Mouse (Mus musculus) C2C12 (cell line): Measurements from ENCODE around the gene Ap5b1. TPM values are rescaled to one million over a fixed set of nuclear protein-coding genes. Genes with fewer than 3 reads are reported as not detected.

Experiments
- H3K27me3 ChIP-seq: one replicate; pipeline ENCODE4 v1.6.1; 2011; ENCODE audit not compliant: control insufficient read depth, insufficient read depth, insufficient read length
- H3K36me3 ChIP-seq: one replicate; pipeline ENCODE4 v1.6.1; 2011; ENCODE audit not compliant: control insufficient read depth, insufficient read depth
- H3K4me3 ChIP-seq: one replicate; pipeline ENCODE4 v1.5.1; 2011; ENCODE audit warnings: mild to moderate bottlenecking, control low read depth; ENCODE audit not compliant: poor library complexity, insufficient read depth, severe bottlenecking
- H3K79me2 ChIP-seq: one replicate; pipeline ENCODE4 v1.6.1; 2011; ENCODE audit not compliant: control insufficient read depth, insufficient read depth
- H3K79me3 ChIP-seq: one replicate; pipeline ENCODE4 v1.6.1; 2011; ENCODE audit warnings: low read depth, control low read depth
- H3ac ChIP-seq: one replicate; pipeline ENCODE3; 2011; ENCODE audit warnings: low read depth; ENCODE audit not compliant: control insufficient read depth, insufficient read length
- CEBPB ChIP-seq: IDR thresholded peaks from one replicate; pipeline ENCODE4 v1.6.1; 2011; ENCODE audit warnings: low read depth, mild to moderate bottlenecking, control low read depth, moderate library complexity
- CTCF ChIP-seq: IDR thresholded peaks from one replicate; pipeline ENCODE4 v1.5.1; 2011; ENCODE audit not compliant: control insufficient read depth, insufficient read depth, insufficient read length
- FOSL1 ChIP-seq: IDR thresholded peaks from one replicate; pipeline ENCODE4 v1.8.0; 2011; ENCODE audit warnings: mild to moderate bottlenecking, low read length; ENCODE audit not compliant: poor library complexity, insufficient read depth, severe bottlenecking
- MAX ChIP-seq: IDR thresholded peaks from one replicate; pipeline ENCODE4 v1.6.1; 2011; ENCODE audit warnings: mild to moderate bottlenecking, control low read depth
- MYOD1 ChIP-seq: IDR thresholded peaks from one replicate; pipeline ENCODE4 v1.6.1; 2011; ENCODE audit warnings: low read depth; ENCODE audit not compliant: control insufficient read depth, insufficient read length
- MYOG ChIP-seq: IDR thresholded peaks from one replicate; pipeline ENCODE4 v1.6.1; 2011; ENCODE audit not compliant: control insufficient read depth, insufficient read length; ENCODE audit errors: extremely low read depth
- USF1 ChIP-seq: IDR thresholded peaks from one replicate; pipeline ENCODE4 v1.6.1; 2011; ENCODE audit warnings: low read depth, mild to moderate bottlenecking, control low read depth, moderate library complexity
- polyA plus RNA-seq: library from polyadenylated mRNA; unstranded; fragments of >200 nt; fragmentation: generic; extraction: Trizol; gene quantifications from one replicate; pipeline ENCODE4 v1.2.1, GENCODE M21; 2012; ENCODE audit warnings: missing spikeins

Ap5b1 gene
- polyA plus RNA-seq, 1 experiment, result 3.9 TPM

GRCm38 (mm10) chr19:5612762-5613411 lies 45.1 kb downstream of the Ap5b1 start:
- Histone ChIP-seq H3K79me2 (peaks cover 17% of the 10 kb centered on the region), H3ac (no peak overlapping the region)
- TF ChIP-seq MYOD1 (no peak), FOSL1 (no peak), MAX (no peak), USF1 (no peak), CTCF (no peak), MYOG (no peak), CEBPB (no peak)

GRCm38 (mm10) chr19:5614953-5615352 lies 47.1 kb downstream of the Ap5b1 start:
- H3K27me3 ChIP-seq, result no peaks in the 10 kb centered on the region
- TF ChIP-seq USF1 (no peak), CEBPB (no peak), FOSL1 (no peak), MAX (no peak), MYOD1 (no peak), MYOG (no peak), CTCF (no peak)
- no peaks in the 10 kb centered on the region for H3K79me2 ChIP-seq
- no peaks in the 10 kb centered on the region for H3K79me3 ChIP-seq
- H3K4me3 ChIP-seq, result no peak overlapping the region
- no peaks in the 10 kb centered on the region for H3K36me3 ChIP-seq
- no peak overlapping the region for H3ac ChIP-seq

More at GRCm38 (mm10) chr19:5612762-5613411, 45.1 kb downstream of the Ap5b1 start:
- Histone ChIP-seq H3K36me3 (peaks cover 8% of the 10 kb centered on the region), H3K79me3 (peaks cover 3% of the 10 kb centered on the region), H3K4me3 (no peak overlapping the region), H3K27me3 (no peaks in the 10 kb centered on the region)

GRCm38 (mm10) chr19:5620007-5620406 lies 52.2 kb downstream of the Ap5b1 start:
- Histone ChIP-seq H3K79me2 (no peaks in the 10 kb centered on the region), H3K36me3 (no peaks in the 10 kb centered on the region), H3K27me3 (no peaks in the 10 kb centered on the region), H3ac (no peak overlapping the region), H3K79me3 (no peaks in the 10 kb centered on the region), H3K4me3 (no peak overlapping the region)
- TF ChIP-seq FOSL1, result no peak
- no peak for TF ChIP-seq MYOD1
- no peak for TF ChIP-seq CEBPB
- no peak for TF ChIP-seq MYOG
- no peak for TF ChIP-seq CTCF
- no peak for TF ChIP-seq USF1
- TF ChIP-seq MAX, result no peak

Other genes with a start within 250 kb of the Ap5b1 start
- gene Catsper1, start 232.3 kb upstream of the Ap5b1 start, polyA plus RNA-seq, result not detected
- 85.8 TPM for gene Cst6, start 218.5 kb upstream of the Ap5b1 start, polyA plus RNA-seq
- gene Eif1ad, start 201.3 kb upstream of the Ap5b1 start, polyA plus RNA-seq, result 48.5 TPM
- 506 TPM for gene Banf1, start 200.9 kb upstream of the Ap5b1 start, polyA plus RNA-seq
- gene Sart1, start 179.3 kb upstream of the Ap5b1 start, polyA plus RNA-seq, result 68.5 TPM
- gene Tsga10ip, start 165.5 kb upstream of the Ap5b1 start, polyA plus RNA-seq, result 0.02 TPM
- 428 TPM for gene Drap1, start 143.0 kb upstream of the Ap5b1 start, polyA plus RNA-seq
- gene AI837181, start 142.9 kb upstream of the Ap5b1 start, polyA plus RNA-seq, result 90.3 TPM
- gene Fosl1, start 120.5 kb upstream of the Ap5b1 start, polyA plus RNA-seq, result 146 TPM
- 30.5 TPM for gene Ccdc85b, start 110.1 kb upstream of the Ap5b1 start, polyA plus RNA-seq
- gene Fibp, start 107.4 kb upstream of the Ap5b1 start, polyA plus RNA-seq, result 83.7 TPM
- gene Ctsw, start 99.5 kb upstream of the Ap5b1 start, polyA plus RNA-seq, result 4.8 TPM
- 177 TPM for gene Efemp2, start 94.1 kb upstream of the Ap5b1 start, polyA plus RNA-seq
- 50.3 TPM for gene Mus81, start 79.6 kb upstream of the Ap5b1 start, polyA plus RNA-seq
- gene Cfl1, start 77.6 kb upstream of the Ap5b1 start, polyA plus RNA-seq, result 2,315 TPM
- 0.15 TPM for gene 1700020D05Rik, start 64.2 kb upstream of the Ap5b1 start, polyA plus RNA-seq
- 1.1 TPM for gene Snx32, start 57.5 kb upstream of the Ap5b1 start, polyA plus RNA-seq
- not detected for gene Ovol1, start 7.4 kb upstream of the Ap5b1 start, polyA plus RNA-seq
- 77.8 TPM for gene Rnaseh2c, start 33.8 kb downstream of the Ap5b1 start, polyA plus RNA-seq
- gene Kat5, start 42.2 kb downstream of the Ap5b1 start, polyA plus RNA-seq, result 48.4 TPM
- 56.5 TPM for gene Rela, start 69.5 kb downstream of the Ap5b1 start, polyA plus RNA-seq
- 22.9 TPM for gene Sipa1, start 95.7 kb downstream of the Ap5b1 start, polyA plus RNA-seq
- gene Map3k11, start 120.7 kb downstream of the Ap5b1 start, polyA plus RNA-seq, result 24.2 TPM
- gene Pcnx3, start 120.9 kb downstream of the Ap5b1 start, polyA plus RNA-seq, result 28.0 TPM
- gene Kcnk7, start 136.3 kb downstream of the Ap5b1 start, polyA plus RNA-seq, result 0.19 TPM
- 62.1 TPM for gene Ehbp1l1, start 158.3 kb downstream of the Ap5b1 start, polyA plus RNA-seq
- 129 TPM for gene Fam89b, start 161.6 kb downstream of the Ap5b1 start, polyA plus RNA-seq
- 128 TPM for gene Ltbp3, start 172.9 kb downstream of the Ap5b1 start, polyA plus RNA-seq
- gene Scyl1, start 203.4 kb downstream of the Ap5b1 start, polyA plus RNA-seq, result 69.6 TPM